Mouse (Mus musculus) adrenal gland, postnatal 36 days (tissue): Measurements from ENCODE around the gene Slc29a1. TPM values are rescaled to one million over a fixed set of nuclear protein-coding genes. Genes with fewer than 3 reads are reported as not detected.

Source experiments
- DNase-seq, 2 experiments: peaks; one replicate each; pipeline ENCODE4 v3.0.0; 2021; ENCODE audit warnings: mixed read lengths in 1 of 2
- total RNA-seq, 2 experiments: library from RNA; stranded (reverse); gene quantifications; 2 replicates each; pipeline ENCODE4 v1.2.3; 2021

Gene Slc29a1
- total RNA-seq, 2 experiments from 2014 or later = 132 to 137 TPM

GRCm38 (mm10) chr17:45572103-45573086 lies 27.0 kb downstream of the Slc29a1 start:
- DNase-seq = peak; percentile 83 to 88

GRCm38 (mm10) chr17:45569999-45570398 lies 29.4 kb downstream of the Slc29a1 start:
- DNase-seq = no peak

DNA sequence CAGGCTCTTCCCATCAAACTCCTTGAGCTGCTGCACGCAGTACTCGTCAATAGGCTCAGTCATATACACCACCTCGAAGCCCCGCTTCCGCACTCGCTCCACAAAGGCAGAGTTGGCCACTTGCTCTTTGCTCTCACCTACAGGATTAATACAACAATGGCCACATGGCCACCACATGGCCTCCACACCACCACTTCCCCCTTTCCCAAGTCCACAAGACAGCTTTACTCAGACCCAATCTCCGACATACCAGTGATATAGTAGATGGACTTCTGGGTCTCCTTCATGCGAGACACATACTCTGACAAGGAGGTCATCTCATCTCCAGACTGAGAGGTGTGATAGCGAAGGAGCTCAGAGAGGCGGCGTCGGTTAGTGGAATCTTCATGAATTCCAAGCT lies 30.4 kb downstream of the Slc29a1 start:
- DNase-seq = no peak

- no peak for DNase-seq
Measured at GRCm38 (mm10) chr17:45567162-45567601, 32.2 kb downstream of the Slc29a1 start.

DNA sequence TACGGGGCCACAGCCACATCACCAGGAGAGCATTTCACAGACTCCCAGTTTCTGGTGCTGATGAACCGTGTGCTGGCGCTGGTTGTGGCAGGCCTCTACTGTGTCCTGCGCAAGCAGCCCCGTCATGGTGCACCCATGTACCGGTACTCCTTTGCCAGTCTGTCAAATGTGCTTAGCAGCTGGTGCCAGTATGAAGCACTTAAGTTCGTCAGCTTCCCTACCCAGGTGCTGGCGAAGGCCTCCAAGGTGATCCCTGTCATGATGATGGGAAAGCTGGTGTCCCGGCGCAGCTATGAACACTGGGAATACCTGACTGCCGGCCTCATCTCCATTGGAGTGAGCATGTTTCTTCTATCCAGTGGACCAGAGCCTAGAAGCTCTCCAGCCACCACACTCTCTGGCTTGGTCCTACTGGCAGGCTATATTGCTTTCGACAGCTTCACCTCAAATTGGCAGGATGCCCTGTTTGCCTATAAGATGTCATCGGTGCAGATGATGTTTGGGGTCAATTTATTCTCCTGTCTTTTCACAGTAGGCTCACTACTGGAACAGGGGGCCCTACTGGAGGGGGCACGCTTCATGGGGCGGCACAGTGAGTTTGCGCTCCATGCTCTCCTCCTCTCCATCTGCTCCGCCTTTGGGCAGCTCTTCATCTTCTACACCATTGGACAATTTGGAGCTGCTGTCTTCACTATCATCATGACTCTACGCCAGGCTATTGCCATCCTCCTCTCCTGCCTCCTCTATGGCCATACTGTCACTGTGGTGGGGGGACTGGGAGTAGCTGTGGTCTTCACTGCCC lies 32.8 kb downstream of the Slc29a1 start:
- DNase-seq = no peak

DNA sequence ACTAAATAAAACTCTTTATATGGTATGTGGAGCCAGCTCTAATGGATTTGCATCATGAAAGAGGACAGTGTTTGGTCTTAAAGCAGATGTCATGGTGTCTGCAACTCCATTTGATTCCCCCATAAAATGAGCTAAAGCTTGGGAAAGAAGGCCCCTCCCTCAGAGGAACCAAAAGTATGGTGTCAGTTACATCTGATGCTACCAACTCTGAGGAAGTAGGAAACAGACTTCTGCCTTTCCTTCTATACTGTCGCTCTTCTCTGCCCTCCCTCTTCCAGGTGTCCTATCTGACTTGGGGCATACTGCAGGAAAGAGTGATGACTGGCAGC lies 33.4 kb downstream of the Slc29a1 start:
- no peak for DNase-seq

DNA sequence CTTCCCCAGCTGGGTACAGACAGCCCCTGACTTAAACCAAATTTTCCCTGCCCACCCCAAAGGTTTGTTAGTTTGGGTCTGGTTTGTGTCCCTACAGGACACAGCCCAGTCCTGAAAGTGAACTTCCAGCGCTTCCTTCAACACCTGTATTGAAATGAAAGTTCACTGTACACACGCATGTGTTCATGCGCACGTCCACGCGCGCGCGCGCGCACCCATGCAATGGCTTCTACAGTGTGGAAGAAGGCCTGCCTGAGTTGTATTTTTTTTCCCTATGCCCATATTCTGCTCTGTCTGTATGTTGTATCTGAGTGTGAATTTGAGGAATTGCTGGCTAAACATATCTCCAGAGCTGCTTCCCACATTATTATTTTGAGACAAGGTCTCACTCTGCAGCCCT lies 34.3 kb downstream of the Slc29a1 start:
- no peak for DNase-seq

DNA sequence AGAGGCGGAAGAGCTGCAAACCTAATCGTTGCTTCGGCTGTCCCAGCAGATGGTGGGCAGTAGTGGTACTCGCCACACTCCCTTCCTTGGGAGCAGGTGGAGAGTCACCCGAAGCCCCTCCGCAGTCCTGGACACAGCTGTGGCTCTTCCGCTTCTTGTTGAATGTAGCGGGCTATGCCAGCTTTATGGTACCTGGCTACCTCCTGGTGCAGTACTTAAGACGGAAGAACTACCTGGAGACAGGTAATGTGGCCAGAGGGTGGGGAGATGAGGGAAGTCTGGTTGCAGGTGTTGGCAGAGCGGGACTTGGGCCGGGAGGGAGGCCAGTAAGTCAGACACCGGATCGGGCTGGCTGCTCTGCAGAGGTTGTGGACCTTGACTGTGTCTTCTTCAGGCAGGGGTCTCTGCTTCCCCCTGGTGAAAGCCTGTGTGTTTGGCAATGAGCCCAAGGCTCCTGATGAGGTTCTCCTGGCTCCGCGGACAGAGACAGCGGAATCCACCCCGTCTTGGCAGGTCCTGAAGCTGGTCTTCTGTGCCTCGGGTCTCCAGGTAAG lies 34.8 kb downstream of the Slc29a1 start:
- no peak for DNase-seq

GRCm38 (mm10) chr17:45563655-45564530 lies 35.5 kb downstream of the Slc29a1 start, which contains the start of gene Slc35b2:
Gene Slc35b2, plus strand, starts transcription at chr17:45563874.
- DNase-seq = peak; percentile 97 to 98

- no peak for DNase-seq
Measured at GRCm38 (mm10) chr17:45563216-45563615, 36.2 kb downstream of the Slc29a1 start.

- DNase-seq = no peak
Measured at GRCm38 (mm10) chr17:45559732-45560525, 39.5 kb downstream of the Slc29a1 start.

DNA sequence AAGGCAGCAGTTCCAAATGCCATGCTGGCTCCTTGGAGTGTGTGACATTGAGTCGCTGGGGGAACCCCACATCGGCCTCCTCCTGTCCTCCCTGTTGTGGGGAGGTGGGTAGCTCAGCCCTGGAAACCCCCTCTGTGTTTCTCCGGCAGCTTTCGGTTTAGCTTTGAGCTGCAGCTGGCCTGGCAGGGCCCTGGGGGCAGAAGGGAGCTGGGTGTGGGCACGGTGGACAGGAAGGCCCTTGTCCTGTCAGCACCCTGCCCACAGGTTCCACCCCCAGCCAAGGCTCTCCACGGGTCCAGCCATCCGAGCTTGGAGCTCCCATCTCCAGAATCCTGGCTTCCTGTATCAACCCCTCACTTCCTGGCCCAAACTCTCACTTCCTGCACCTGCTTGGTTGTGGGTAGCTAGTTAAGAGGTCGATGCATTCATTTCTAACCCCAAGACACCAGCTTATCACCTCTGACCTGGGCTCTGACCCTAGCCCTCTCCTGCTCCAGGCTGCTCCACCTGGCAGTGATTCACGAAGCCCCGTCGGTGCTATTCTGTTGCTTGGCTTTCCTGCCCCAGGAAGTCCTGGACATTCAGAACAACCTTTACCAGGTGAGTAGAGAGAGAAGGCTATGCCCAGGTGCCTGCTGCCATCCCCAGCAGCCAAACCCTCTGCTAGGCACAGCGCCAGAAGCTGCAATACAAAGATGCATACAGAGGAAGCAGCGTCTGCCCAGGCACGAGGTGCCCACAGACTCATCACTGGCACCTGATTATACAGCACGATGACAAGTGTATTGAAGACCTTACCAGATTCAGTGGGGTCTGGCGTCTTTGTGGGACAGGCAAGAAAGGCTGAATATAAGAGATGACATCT lies 41.2 kb downstream of the Slc29a1 start:
- DNase-seq = no peak

- DNase-seq = peak in 1 of 2 experiments; percentile 19
Measured at GRCm38 (mm10) chr17:45557246-45557824, 42.1 kb downstream of the Slc29a1 start.

- no peak for DNase-seq
Measured at GRCm38 (mm10) chr17:45556514-45557245, 42.7 kb downstream of the Slc29a1 start.

GRCm38 (mm10) chr17:45556107-45556489 lies 43.3 kb downstream of the Slc29a1 start:
- DNase-seq = no peak

DNA sequence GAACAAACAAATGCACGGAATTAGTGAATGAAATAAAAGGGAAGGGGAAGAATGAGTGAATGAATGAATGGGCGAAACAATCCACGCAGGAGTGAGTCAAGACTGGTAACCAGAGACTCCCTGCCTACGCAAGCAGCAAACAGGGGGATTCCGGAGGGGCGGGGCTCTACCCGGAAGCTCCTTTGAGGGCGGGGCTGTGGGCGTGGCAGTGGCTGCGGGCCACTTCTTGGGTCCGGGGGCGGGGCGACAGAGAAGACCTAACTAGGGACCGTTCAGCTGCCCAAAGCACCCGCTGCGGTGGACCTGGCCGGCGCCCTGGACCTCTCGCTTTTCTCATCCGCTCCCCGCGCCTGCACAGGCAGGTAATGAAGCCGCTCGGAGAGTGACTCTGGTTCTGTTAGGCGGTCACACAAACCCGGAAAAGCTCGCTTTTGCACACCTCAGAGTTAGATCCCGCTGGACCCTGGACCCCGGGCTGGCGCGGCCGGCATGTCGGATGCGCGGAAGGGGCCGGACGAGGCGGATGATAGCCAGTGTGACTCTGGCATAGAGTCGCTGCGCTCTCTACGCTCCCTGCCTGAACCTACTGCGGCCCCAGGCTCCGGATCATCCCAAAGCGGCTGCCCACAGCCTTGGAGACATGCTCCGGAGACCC lies 43.8 kb downstream of the Slc29a1 start, which contains the start of gene Nfkbie:
Nfkbie (plus strand) TSS at position 252 of the 655 bp plus-strand sequence.
- peak; percentile 98 to 99 for DNase-seq

DNA sequence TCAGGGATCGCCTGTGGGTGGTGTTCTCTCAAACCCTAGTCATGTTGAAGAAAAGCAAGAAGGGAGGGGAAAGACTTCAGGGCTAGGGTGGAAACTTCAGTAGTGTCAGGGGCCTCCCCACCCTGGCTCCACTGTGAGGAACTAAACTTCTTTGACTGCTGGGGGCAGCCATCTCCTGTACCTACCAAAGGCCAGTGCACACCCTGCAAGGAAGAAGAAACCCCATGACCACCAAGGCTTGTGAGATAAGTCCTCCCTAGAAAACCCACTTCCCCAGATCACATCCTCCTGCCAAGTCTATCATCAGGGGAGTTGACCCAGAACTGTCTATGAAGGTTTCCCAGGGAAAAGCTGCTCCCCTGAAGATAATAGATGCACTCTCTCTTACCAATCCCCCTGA lies 45.0 kb downstream of the Slc29a1 start:
- no peak for DNase-seq

GRCm38 (mm10) chr17:45553065-45553464 lies 46.3 kb downstream of the Slc29a1 start:
- DNase-seq = no peak
